Mouse (Mus musculus) frontal cortex, adult 2 months (tissue): ENCODE measurements at regions not wholly inside any gene's neighbourhood (a gene's known extent, or its start where the extent isn't known, plus 50 kb on each side); places are given as distances from the start of the nearest gene placed in this dataset.
A peak's percentile ranks its signal among the peaks of the same experiment; 100 is the strongest.

Source experiments
- DNase-seq, 2 experiments: peaks; one replicate each; pipeline ENCODE4 v3.0.0; 2022; ENCODE audit warnings: low spot score in 1 of 2; ENCODE audit errors: extremely low spot score in 1 of 2

GRCm38 (mm10) chr16:78247189-78247588 lies 54.1 kb upstream of the Cxadr start:
- no peak for DNase-seq

DNA sequence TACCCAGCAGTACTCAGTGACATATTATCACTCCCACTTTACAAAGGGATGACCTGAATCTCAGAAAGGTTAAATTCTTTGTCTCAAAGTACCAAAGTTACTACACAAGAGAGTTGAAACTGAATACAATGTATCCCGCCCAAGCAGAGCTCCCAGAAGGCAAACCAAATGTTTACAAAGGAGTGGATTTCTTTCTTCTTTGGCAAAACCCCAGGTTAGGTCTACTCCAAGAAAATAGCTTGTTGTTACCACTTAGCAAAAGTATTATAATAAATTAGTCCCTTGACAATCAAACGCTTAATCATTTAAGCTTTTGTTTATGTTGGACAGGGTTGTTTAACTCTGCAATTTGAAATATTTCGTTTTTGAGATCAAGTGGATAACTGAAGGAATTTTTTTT lies 58.6 kb upstream of the Cxadr start:
- DNase-seq = no peak

GRCm38 (mm10) chr16:78240152-78240551 lies 61.1 kb upstream of the Cxadr start:
- no peak for DNase-seq

DNA sequence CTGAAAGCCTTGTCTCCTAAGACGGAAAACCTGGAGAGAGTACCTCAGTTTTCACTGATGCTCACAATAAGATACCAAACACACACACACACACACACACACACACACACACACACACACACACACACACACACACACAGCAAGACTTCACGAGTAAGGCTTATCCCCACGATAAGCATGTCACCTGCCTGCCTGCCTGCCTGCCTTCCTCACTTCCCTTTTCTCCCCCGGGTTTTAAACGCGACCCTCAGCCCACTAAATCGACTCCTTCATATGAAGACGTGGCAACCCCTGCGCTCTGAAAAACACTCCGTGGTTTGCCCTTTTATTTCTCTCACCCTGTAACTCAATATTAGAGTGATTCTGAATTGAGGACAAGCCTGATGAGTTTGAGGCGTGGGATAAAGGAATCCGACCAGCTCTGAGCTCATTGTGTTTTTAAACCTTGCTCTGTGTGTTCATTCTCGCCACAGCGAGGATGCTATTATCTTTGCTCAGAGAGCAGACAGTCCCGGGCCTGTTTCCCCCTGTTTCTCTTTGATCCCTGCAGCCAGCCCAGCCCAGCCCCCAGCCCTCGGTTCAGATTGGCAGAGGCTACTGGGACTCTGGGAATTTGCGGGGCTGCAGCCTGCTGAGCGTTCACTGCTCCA lies 63.1 kb upstream of the Cxadr start:
- DNase-seq = peak in 1 of 2 experiments; percentile 38

GRCm38 (mm10) chr16:78237641-78238051 lies 63.6 kb upstream of the Cxadr start:
- peak in 1 of 2 experiments; percentile 28 for DNase-seq

DNA sequence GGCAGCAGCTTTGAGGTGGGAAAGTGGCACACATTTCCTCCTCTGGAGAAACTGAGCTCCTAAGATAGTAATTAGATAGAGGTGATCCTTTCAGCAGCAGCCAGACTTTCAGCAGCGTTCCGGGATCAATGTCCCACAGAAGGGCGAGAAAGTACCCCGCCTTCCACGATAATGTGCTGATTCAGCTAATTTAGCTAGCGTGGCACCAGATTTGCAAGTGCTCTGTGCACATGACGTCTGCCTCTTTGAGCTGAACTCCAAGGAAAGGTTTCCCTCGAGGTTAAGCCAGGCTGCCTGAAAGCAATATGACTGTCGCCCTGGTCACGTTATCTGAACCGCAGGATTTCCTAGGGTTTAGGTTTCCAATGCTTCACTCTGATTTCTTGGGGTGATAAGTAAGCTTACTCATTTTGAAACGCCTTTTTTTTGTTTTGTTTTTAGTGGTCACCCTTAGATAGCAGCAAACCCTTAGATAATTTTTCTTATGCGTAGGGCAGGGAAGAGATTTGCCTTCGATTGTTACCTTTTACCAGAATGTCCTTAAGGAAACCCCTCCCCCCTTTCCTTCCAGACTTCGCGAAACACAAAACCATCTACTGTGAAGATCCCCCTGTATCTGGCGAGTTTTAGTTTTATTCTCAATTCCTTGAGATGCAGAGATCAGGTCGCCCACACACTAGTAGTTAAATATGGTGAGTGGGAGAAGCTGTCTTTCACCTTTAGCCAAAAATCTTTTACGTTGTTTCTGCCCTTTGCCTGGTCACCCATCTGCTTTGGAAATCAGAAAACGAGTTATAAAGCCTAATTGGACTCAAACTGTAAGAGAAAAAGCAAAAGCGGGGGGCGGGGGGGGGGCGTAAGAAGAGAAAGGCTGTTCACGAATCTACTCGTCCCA lies 64.3 kb upstream of the Cxadr start:
- DNase-seq = peak in 1 of 2 experiments; percentile 15

- DNase-seq = no peak
Observed at GRCm38 (mm10) chr16:78232205-78232604, 69.1 kb upstream of the Cxadr start.

DNA sequence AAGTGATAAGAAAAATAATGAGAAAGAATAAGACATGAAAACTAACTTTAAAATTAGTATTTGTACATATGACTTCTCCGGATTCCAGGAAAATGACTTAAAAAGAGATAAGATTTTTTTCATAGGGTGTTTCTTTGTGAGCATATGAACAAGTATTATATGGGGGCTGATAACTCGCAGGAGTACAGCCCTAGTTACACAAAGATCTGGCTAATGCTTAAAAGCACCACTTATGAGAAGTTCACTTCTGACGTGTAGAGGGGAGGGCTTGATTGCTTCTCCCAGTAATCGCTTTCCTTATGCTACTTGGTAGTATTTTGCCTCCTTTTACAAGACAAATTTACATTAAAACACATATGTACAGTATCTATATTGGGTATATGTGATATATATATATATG lies 72.3 kb upstream of the Cxadr start:
- DNase-seq = no peak

- DNase-seq = no peak
Observed at GRCm38 (mm10) chr16:78222377-78222776, 78.9 kb upstream of the Cxadr start.

DNA sequence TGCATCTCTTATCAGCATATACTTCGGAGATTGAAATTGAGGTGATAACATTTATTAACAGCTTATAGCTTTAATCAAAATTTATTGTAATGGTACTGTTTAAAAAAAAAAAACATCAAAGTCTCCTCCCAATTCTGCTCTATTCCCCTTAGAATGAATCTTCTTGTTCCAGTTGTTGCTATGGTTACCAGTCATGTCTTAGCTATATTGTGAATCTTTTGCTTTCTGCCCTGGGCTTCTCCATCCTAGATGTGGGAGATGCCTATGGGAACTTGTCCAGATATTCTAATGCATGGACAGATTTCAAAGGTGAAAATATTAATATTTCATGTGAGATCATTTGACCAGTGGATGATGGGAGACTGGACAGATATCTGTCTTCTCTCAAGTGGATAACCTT lies 79.5 kb upstream of the Cxadr start:
- peak in 1 of 2 experiments; percentile 22 for DNase-seq

- no peak for DNase-seq
Observed at GRCm38 (mm10) chr16:78217633-78218032, 83.7 kb upstream of the Cxadr start.

DNA sequence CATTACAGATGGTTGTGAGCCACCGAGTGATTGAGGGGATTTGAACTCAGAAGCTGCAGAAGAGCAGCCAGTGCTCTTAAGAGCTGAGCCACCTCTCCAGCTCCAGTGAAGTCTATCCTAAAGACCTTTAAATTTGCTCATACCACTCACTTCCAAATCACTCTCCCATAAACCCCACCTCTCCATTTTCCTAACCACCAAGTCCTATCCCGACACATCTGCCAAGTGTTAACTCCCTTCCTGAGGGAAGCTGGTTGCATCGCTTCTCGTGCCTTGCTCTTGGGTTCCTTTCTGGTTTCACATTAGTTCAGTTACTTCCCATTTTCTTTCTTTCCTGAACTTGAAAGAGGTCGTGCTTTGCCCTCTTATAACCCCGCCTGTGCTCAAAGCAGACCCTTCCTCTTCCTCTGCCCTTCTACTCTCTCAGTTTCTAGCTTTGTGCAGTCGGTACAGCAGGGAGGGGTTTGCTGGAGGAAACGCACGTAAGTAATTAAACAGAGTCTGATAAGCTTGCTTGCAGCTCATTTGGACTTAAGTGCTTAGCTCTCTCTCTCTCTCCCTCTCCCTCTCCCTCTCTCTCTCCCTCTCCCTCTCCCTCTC lies 84.4 kb upstream of the Cxadr start:
- no peak for DNase-seq

DNA sequence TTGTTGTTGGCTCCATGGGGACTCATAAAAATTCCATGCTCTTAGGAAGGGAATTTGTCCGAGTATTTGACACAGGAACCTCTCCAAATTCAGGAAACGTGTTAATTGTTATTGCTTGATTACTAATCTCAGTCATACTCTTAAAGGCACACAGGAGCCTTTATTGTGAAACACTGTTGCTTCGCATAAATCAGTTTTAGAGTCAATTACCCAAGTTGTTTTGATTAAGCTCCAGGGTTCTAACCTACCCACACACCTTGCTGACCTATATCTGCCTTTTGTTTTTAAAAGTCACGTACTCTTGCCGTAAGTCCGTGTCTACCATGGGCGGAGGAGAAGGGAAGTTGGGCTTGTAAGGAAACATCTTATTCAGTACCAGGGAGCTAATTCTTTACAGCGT lies 89.6 kb upstream of the Cxadr start:
- no peak for DNase-seq

- DNase-seq = no peak
Observed at GRCm38 (mm10) chr16:78208321-78208720, 93.0 kb upstream of the Cxadr start.

- DNase-seq = no peak
Observed at GRCm38 (mm10) chr16:78204332-78204731, 97.0 kb upstream of the Cxadr start.

GRCm38 (mm10) chr16:78200044-78200830 lies 101.1 kb upstream of the Cxadr start:
- DNase-seq = no peak

DNA sequence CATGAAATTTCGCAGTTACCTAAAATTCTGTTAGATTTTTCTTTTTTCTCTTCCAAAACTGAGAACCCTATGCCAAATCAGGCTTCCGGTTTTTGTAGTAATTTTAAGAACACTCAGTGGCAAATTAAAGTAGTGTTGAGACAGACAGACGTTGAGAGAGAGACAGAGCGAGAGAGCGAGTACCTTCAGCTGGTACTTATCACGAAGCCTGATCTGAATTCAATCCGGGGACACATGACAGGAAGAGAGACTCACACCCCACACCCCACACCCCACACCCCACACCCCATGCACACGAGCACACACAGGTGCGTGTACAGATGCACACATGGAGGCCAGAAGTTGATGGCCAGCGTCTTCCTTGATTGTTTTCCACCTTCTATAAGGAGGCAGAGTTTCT lies 102.0 kb upstream of the Cxadr start:
- no peak for DNase-seq

DNA sequence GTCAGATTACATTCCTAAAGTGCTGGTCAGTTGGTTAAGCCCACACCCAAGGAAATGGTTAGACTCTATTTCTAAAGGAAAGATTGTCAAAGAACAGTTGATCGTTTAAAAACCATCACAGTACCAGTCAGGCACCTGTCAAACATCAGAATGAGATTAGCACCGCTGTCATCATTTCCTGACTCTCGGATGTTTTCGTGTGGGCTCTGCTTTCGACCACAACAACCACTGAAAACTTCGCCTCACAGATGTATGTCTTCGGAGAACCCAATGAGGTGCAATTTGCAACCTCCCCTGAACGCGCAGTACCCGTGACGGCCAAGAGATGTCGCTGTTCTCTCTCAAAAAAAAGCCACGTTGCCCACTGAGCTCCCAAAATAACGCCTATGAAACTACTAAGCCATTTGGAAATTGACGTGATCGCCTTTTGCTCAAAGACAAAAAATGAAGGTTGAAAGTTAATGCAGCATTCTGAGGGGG lies 102.6 kb upstream of the Cxadr start:
- DNase-seq = peak; percentile 29 to 90

GRCm38 (mm10) chr16:78197252-78197896 lies 103.9 kb upstream of the Cxadr start:
- DNase-seq = peak; percentile 54 to 96
